Mouse (Mus musculus) lung, postnatal 25 days (tissue): ENCODE measurements around the gene Oaz1.
"Not testable (repeated sequence)": the region's sequence is repeated elsewhere in the genome, so short reads cannot be mapped to it uniquely, and the experiment has no call there.

ENCODE experiments used
- DNase-seq: peaks from one replicate; pipeline ENCODE4 v3.0.0; 2022; ENCODE audit warnings: low spot score

The Oaz1 gene

GRCm38 (mm10) chr10:80802996-80803395 is 23.5 kb upstream of the Oaz1 start:
- no peak for DNase-seq

- no peak for DNase-seq
These were observed 22.1 kb upstream of the Oaz1 start for GRCm38 (mm10) chr10:80804340-80804739.

- DNase-seq = no peak
These were observed 21.5 kb upstream of the Oaz1 start, which contains the start of gene Amh for GRCm38 (mm10) chr10:80804916-80805315. Gene Amh (plus strand): TSS chr10:80805243.

GRCm38 (mm10) chr10:80805322-80805721 is 21.1 kb upstream of the Oaz1 start:
- no peak for DNase-seq

GRCm38 (mm10) chr10:80805925-80806324 is 20.5 kb upstream of the Oaz1 start:
- DNase-seq = peak; percentile 58

- DNase-seq = no peak
These were observed 20.0 kb upstream of the Oaz1 start for GRCm38 (mm10) chr10:80806341-80807056.

GRCm38 (mm10) chr10:80807057-80807627 is 19.3 kb upstream of the Oaz1 start:
- peak; percentile 51 for DNase-seq

- no peak for DNase-seq
These were observed 18.1 kb upstream of the Oaz1 start for GRCm38 (mm10) chr10:80808099-80808984.

GRCm38 (mm10) chr10:80808985-80809632 is 17.3 kb upstream of the Oaz1 start:
- no peak for DNase-seq

- no peak for DNase-seq
These were observed 16.4 kb upstream of the Oaz1 start for GRCm38 (mm10) chr10:80810084-80810483.

GRCm38 (mm10) chr10:80812391-80813041 is 13.9 kb upstream of the Oaz1 start:
- DNase-seq = no peak

- no peak for DNase-seq
These were observed 13.1 kb upstream of the Oaz1 start, which contains the start of gene Jsrp1 for GRCm38 (mm10) chr10:80813366-80813765. Gene Jsrp1 (minus strand): TSS chr10:80813498.

GRCm38 (mm10) chr10:80814800-80815199 is 11.7 kb upstream of the Oaz1 start:
- no peak for DNase-seq

- DNase-seq = not testable (repeated sequence)
These were observed 10.2 kb upstream of the Oaz1 start for GRCm38 (mm10) chr10:80816303-80816702.

GRCm38 (mm10) chr10:80817164-80817563 is 9.3 kb upstream of the Oaz1 start:
- DNase-seq = no peak

- not testable (repeated sequence) for DNase-seq
These were observed 8.5 kb upstream of the Oaz1 start for GRCm38 (mm10) chr10:80817955-80818354.

GRCm38 (mm10) chr10:80818599-80819281 is 7.7 kb upstream of the Oaz1 start:
- no peak for DNase-seq

- no peak for DNase-seq
These were observed 7.0 kb upstream of the Oaz1 start for GRCm38 (mm10) chr10:80819406-80819805.

- peak; percentile 44 for DNase-seq
These were observed 4.5 kb upstream of the Oaz1 start for GRCm38 (mm10) chr10:80821991-80822390.

- no peak for DNase-seq
These were observed 3.9 kb upstream of the Oaz1 start for GRCm38 (mm10) chr10:80822528-80822927.

- no peak for DNase-seq
These were observed 3.1 kb upstream of the Oaz1 start for GRCm38 (mm10) chr10:80823316-80823715.
